Mouse (Mus musculus): Measurements from ENCODE around the gene Fndc5.

GRCm38 (mm10) chr4:129161581-129162255, 24.9 kb downstream of the Fndc5 start:
- TF ChIP-seq CTCF (IDR thresholded peaks at IDR 0.05; ENCODE audit: low read depth, low read length) (no peak), TAL1 (conservative IDR thresholded peaks at IDR 0.05; ENCODE audit: low read depth, low read length) (no peak), GATA1 (IDR thresholded peaks at IDR 0.05; ENCODE audit: borderline replicate concordance, low read length) (no peak), GATA2 (IDR thresholded peaks at IDR 0.05; ENCODE audit: borderline replicate concordance, low read depth, low read length) (no peak)

Measured in G1E (cell line).